Mouse (Mus musculus): ENCODE results near the gene Ccser2.

Gene Ccser2

DNA sequence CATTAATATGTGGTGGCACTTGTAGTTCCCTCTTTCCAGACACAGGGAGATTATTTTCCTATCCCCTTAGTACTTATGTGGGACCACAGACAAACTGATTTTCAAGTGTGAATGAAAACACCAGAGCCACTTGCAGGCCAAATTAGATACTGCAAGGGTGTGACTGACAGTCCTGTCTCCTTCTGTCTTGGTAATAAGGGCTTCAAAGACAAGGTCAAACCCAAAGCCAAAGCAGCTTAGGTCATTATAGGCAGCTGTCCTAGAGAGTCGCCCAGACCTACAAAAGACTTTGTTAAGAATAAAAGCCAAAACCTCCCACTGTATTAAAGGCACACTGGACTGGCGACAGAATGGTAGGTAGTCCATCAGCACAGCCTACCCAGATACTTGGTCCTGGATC is 30.6 kb downstream of the Ccser2 start:
- no peak for DNase-seq (ENCODE audit: low spot score)

DNA sequence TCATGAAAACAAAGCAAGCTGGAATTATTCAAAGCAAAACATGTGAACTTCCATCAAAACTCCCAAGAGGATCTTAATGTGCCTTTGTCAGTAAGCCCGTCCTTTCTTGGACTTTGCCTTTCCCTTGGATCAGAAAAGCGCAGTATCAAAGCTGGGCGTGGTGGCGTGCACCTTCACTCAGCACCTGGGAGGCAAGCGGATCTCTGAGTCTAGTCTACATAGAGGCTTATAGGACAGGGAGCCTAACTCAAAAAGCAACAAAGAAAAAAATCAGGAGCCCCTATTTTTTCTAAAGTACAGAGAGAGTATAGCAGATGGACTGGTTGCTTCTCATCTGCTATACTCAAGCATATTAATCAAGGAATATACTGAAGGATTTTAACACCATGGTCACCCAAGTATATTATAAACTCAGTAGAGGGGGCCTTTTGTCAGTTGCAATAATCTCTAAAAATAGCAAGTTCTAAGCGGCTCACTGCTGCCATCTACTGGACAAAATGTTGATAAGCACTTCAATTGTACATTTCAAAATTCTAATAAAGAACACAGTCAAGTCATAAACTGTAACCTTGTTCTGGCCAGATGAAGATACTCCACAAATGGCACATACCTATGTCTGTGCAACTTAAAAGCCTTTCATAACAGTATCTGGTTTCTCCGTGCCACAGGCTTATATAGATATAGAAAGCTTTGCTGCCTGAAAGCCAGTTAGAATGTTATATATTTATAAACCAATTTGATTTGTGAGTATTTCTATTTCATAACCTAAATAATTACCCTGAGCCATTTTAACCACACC is 31.3 kb downstream of the Ccser2 start:
- peak; percentile 29 for DNase-seq (ENCODE audit: low spot score)

DNA sequence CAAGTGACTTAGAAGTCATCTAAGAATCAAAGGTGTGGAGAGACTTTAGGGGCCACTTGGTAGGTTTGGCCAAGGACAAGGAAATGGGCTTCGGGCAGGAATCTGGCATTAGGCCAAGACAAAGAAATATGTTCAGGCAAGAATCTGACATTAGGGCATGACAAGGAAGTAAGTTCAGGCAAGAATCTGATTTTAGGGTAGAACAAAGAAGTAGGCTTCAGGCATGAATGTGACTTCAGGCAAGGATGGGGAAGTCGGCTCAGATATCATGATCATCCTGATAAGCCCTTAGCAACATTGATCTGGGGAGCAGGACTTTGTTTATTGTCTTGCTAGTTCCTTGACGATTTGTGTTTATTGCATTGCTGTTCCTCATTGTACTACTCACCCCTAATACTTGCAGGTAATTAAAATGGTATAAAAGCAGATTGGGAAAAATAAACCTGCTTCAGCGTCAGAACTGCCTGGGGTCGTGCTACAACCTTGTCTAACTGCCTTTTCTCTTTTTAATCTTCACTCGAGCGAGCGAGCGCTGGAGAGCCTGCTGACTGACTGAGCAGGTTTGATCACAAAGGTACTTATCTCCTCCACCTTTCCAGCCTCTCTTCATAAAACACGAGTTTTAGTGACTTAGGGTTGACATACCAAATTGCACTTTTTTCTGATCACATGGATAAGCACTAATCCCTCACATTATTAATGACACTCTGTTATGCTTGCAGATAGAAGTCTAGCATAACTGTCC is 35.8 kb downstream of the Ccser2 start:
- DNase-seq (ENCODE audit: low spot score), result no peak

DNA sequence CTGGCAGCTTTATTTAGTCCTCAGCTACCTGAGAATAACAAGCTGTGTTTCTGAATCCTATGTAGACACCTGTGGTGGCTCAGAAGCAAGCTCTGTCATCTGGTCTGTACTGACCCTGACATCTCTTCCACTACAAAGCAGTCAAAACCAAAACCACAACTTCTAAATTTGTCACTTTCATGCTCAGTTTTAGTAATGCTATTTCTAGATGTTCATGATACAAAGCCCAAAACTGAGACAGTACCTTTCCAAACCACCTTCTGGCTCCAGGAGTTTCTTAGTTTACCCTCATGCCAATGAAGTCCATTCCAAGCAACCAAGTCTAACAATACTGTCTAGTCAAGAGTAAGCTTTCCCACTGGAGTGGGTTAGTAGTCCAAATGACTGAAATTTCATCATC is 36.5 kb downstream of the Ccser2 start:
- DNase-seq (ENCODE audit: low spot score), result no peak

DNA sequence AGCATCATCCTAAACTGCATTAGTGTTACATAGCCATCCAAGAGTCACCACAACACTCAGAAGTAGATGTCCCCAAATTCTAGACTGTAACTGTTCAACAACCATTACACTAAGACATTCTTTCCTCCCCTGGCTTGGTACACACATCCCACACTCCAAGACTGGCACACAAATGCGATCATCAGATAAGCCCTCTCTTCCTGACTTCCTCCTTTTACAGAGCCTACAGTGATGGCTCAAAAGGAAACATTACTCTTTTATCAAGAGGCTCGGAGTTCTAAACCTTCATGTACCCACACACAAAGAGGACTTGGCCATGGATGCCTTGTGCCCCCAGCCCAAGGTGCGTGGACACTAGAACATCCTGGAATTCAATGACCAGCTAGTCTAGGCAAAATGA is 45.2 kb downstream of the Ccser2 start:
- DNase-seq (ENCODE audit: low spot score), result no peak

DNA sequence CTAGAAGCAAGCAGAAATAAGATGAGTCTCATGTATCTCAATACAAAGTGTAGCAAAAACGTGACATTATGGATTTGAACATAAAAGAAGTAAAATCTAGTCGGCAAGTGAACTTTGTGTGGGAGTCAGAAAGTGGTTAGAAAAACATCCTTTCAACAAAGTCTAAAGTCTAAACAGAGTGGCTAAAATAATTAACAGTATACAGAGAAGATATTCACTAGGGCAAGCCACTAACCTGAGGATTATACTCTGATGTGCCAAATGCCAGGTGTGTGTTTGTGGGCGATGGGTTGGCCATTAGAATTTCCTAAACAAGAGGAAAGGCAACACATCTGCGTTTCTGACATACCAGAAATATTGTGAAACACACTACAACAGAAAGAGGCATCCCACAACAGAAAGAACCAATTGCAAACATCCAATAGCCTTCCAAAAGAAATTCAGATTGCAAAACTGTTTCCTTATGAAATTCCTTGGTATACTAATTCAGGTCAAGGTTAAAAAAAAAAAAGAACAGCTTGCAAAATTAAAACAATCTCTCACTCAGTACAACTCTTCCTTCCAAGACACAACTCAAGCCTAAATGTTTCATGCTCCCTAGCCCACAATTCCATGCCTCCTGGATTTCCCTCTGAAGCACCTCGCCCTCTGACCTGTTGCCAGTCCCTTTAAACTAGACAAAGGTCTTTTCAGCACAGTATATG is 47.1 kb downstream of the Ccser2 start:
- no peak for DNase-seq (ENCODE audit: low spot score)

DNA sequence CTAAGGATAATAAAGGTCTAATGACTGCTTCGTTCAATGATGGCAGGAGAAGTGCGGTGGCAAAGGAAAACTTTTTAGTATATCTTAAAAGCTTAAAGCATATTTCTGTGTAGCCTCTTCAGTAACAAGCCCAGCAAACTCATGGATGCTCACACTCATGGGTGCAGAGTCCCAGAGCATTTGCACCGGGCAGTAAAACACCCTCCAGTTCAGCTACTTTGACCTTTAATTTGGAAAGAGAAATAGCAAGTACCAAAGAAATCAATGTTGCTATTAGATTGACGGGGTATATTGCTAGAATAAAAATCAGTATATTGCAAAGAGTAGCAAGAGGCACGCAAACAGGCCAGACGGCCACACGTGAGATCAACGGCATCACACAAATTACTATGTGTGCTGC is 48.7 kb downstream of the Ccser2 start:
- DNase-seq (ENCODE audit: low spot score), result no peak

DNA sequence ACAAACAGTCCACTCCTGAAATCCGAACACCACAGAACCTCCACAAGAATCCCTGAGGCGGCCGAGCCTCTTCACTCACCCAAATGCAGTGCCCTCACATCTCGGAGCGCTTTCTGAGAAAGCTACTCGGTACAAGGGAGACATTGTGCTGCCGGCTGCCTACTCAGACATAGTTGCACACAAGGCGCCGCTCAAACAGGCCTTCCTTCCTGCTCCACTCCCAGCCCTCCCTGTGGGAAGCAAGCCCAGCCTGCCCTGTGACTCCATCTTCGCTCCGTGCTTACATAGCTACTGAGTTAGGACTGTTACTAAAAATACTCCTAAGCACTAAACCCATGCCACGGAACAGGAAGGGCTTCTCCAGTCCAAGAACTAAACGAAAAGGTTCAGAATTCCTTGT is 49.4 kb downstream of the Ccser2 start:
- peak; percentile 63 for DNase-seq (ENCODE audit: low spot score)

DNA sequence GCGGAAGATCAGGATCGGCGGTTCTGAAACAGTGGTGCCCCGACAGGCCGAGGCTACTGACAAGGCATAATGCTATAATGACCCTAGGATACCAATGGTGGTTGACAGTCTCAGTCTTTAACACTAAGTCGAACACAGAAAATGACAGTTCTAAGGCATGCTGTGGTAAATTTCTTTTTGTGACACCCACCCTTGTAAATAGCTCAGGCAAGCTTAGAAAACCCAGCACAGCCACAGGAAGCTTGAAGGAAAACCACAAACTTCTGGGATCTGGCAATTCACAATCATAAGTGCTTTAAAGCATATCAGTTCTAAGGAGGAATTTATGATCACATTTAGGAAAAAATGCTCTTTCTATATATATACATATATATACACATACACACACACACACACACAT is 53.4 kb downstream of the Ccser2 start:
- DNase-seq (ENCODE audit: low spot score), result no peak

DNA sequence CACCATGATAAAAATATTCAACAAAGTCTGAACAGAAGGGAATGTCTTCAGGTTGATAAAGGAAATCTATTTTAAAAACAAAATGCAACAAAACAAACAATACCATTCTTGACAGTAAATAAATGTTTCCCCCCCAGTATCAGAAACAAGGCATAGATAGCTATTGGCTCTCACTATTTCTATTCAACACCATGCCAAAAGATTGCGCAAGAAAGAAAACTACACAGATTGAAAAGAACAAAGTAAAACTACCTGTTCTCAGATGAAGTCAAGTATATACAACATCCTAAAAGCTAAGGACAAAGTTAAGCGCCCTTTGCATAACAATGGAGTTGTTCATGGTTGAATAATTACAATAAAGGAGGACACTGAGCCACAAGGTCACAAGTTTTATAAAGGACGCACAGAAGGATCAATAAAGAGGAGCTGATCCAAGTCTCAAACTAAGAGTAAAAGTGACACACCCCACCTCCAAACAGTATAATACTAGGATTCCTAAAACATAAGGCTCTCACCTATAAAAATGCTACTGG is 54.0 kb downstream of the Ccser2 start:
- no peak for DNase-seq (ENCODE audit: low spot score)

DNA sequence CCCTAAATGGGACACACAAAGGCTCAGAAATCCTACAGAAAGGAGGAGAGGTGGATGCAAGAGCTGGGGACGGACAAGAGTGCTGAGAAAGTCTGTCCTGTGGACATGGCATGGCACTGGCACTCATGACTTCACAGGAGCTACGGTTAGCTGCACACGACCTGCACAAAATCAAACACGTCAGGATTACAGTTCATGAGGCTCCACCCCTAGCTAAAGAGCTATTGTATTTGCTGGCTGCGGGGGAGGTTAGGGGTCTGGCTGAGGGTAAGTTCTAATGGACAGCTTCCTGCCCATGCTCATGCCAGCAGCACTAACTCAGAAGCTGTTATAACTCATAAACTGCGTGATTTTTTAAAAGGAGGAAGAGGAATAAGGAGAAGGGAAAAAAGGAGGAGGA is 56.8 kb downstream of the Ccser2 start:
- DNase-seq (ENCODE audit: low spot score), result no peak

DNA sequence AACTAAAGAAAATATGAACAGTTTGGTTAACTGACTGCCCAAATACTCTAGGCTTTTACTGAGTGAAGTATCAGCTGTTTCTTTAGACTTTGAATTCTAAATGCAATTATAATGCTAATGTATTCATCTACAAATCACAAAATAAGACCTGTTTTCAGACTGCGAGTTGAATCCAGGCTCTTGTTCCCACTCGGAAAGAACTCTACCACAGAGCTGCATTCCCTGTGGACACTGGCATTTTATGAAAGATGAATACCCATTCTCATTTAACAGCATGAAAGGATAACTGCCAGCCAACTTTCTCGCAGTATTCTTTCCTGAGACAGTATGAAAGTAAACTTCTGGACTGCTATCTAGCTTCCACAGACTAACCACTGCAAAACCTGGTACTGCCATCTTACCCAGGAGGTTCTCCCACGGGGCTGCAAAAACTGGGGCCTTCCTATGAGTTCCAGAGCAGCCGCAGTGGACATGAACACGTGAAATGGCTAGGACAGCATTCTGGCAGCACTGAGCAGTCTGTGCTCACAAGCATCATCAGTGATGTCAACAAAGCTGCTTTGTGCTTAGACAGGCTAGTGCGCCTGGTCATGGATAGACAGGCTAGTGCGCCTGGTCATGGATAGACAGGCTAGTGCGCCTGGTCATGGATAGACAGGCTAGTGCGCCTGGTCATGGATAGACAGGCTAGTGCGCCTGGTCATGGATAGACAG is 62.6 kb downstream of the Ccser2 start:
- no peak for DNase-seq (ENCODE audit: low spot score)

DNA sequence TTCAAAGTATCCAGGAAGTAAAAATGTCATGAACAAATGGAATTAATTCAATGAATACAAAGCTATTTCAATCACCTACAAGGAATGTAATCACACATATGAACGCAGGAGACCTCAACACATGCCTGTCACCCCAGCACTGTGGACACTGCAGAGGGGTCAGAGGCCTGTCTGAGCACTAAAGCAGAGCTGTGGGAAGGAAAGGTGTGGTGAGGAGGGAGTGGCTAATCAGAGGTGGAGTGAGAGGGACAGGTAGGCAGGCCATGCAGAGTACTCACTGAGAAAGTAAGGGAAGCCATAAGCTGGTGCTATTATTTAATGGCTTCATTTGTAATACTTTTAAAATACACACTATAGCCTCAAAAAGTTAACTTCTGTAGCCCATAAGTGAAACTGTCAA is 64.4 kb downstream of the Ccser2 start:
- no peak for DNase-seq (ENCODE audit: low spot score)

DNA sequence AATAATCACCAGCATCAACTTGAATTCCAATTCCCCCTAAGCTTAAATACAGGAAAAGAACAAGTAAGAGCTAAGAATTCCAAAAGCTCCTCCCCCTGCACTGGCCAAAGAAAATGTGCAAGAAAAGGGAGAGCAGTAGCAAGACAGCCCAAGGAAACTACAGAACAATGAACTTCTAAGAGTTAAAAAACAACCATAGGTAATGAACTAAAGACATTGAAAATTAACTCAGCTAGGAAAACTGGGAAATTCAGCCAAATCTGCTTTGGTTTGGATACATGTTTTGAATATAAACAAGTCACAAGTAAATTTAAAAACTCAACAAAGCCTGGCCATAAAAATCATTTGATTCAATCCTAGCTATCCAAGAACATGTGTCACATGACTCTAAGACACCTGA is 67.7 kb downstream of the Ccser2 start:
- DNase-seq (ENCODE audit: low spot score), result no peak

DNA sequence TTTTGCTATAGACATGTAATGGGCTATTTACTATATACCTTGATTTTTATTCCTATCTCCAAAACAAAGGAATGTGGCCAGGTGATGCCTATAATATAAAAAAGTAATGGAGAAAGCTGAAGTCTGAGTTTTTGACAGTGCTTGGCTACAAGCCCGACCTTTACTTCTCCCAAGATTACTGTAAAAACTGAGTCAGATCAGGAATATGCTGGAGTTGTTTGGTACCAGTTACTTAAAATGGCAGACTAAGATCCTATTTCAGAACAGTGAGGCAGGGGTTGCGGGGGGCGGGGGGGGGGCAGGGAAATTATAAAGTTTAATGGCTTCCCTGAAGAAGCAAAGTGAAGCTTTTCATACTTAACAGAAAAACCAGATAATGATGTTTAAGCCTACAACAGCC is 73.9 kb downstream of the Ccser2 start:
- no peak for DNase-seq (ENCODE audit: low spot score)

DNA sequence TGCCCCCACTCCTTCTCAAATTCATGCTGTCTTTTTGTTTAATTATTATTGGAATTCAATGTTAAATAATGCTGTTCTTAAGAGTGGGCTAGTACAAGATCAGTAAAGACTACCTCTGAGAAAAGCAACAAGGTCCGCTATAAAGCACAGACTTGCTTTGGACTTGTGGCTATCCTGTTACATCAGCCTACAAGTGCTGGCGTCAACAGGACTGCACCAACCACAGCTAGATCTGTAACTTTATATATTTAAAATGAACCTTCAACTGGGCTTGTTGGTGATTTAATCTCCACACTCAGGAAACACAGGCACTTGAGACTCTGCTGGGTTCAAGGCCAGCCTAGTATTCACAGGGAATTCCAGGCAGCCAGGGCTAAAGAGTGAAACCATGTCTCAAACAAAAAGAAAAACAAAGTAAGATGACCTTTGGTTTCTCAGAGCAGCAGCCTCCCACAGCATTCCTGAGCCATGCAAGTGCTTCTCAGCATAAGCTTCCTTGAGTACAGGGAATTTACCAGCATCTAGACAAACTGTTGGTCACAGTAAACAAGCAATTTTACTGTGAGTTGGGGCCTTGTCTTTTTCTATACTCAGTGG is 75.7 kb downstream of the Ccser2 start:
- no peak for DNase-seq (ENCODE audit: low spot score)

DNA sequence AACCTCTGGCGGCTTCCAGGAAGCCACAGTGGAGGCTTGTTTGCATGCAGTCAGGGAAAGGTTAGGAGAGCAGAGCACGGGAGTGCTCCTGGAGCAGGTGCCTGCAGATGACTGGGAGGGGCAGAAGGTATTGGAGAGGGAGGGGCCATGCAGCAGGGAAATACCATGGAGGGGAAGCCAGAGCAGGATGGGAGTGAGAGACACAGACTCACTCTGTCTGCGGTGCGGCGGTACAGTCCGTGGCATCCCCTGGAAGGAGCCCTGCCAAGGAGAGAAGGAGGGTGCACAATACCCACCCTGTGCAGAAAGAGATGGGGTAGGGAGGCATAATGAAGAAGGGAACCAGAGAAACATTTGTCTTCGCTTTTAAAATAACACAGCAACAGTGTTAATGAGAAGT is 78.4 kb downstream of the Ccser2 start:
- DNase-seq (ENCODE audit: low spot score), result no peak

DNA sequence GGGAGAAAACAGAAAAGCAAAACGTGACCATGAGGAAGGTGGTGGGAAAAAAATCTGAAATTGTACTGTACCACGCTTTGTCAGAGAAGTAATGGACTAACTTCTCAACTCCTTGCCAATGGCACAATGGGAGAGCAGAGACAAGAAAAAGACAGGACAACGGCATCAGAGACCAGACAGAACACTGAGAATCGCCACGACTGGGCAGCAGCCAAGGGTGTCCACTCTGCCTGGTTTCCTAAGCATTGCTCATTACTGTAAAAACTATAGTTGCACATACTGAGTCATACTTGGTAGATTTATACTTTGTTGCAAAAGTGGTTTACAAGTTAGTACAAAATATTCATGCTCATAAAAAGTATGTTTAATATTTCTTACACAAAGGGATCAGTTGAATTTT is 82.9 kb downstream of the Ccser2 start:
- no peak for DNase-seq (ENCODE audit: low spot score)

DNA sequence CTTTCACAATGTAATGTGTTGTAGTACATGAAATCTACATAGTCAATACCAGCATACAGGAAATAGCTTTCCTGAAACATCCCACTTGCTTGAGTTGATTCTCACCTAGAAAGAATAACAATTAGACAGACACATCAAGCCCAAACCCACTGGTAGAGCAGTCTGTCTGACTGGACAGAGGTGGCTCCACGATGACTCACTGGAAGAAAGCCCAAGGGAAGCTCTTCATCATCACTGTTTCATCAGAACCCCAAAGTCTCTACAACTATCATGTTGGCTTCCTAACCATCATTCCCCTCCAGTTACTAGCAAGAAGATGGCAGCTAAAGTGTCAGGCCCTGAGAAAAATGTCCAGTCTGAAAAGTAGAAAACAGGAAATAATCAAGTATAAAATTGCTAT is 83.5 kb downstream of the Ccser2 start:
- no peak for DNase-seq (ENCODE audit: low spot score)

DNA sequence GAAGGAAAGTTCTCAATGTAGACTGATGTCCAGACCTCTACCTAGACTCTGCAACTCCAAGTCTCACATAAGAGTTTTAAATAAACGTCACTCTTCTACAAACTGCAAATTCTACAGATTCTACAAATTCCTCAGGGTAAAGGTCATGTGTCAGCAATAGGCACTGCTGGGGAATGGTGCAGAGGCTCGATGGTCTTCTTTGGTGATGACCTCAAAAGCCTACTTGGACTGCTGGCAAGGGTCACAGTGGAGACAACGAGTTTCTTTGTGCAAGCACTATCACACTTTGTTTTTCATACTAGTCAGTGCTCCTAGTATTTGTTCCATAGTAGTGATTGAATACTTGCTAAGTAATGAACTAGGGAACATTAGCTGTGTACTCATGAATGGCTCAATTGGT is 85.0 kb downstream of the Ccser2 start:
- DNase-seq (ENCODE audit: low spot score), result no peak

DNA sequence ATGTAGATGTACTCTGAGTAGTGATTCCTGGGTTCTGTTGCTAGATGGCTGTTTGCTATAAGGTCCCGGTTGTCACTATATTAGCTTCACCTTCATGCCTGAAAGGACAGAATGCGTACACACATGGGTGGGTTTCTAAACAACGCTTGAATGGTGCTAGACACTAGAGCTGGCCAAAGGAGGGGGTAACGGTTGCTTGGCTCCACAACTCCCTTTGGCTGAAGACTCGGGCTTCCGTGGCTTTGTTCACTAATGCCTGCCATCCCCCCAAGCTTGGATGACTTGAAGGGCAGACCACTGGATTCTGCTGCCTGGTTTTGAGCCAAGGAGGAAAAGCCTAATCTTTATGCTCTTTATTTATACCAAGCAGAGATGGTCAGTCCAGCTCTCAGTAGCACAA is 98.3 kb downstream of the Ccser2 start:
- DNase-seq (ENCODE audit: low spot score), result no peak
